ENCODE assay signal across 1 mouse cellular context in the genomic region with DNA sequence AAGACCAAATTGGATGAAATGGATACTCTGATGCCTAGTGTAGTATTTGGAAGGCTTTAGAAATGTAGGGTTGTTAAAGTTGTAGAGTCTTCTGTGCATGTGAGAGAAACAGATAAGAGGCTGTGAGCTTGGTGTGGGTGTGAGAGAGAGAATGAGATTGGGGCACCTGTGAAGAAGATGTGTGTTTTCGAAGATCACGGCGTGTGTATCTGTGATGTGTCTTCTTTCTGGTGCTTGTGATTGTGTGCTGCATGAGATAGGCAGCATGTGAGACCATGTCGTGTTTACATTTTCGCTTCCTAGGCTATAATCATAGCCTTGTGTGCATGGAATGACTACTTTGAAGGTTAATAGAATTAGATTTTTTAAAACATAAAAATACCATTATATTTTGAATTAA.
TF ChIP-seq lines count a peak whose summit lies in the region.

No protein-coding gene starts in this region.

TF ChIP-seq in MEL, 35 proteins besides CTCF, POLR2A, EP300 and RAD21:
- TF ChIP-seq MAZ (IDR thresholded peaks at IDR 0.05; ENCODE audit: low read depth, low read length) = no peak
- no peak for TF ChIP-seq HCFC1 (IDR thresholded peaks at IDR 0.05; ENCODE audit: low read depth, low read length)
- TF ChIP-seq JUND (IDR thresholded peaks at IDR 0.05; ENCODE audit: low read depth, low read length) = no peak
- TF ChIP-seq TCF12 (IDR thresholded peaks at IDR 0.05; ENCODE audit: low read depth, low read length) = no peak
- TF ChIP-seq KAT2A (conservative IDR thresholded peaks at IDR 0.05; ENCODE audit: low read depth, low read length) = no peak
- TF ChIP-seq MEF2A (IDR thresholded peaks at IDR 0.05; ENCODE audit: extremely low read depth, insufficient replicate concordance, low read depth, low read length, poor library complexity, severe bottlenecking) = no peak
- TF ChIP-seq ZMIZ1 (IDR thresholded peaks at IDR 0.05; ENCODE audit: low read depth, low read length) = no peak
